Mouse (Mus musculus) embryonic stem cell, embryonic (primary cell): Measurements from ENCODE around the gene Zwilch.

ENCODE experiments used
- CTCF ChIA-PET, 4 experiments: fragments of 300-600 bp in 2 of 4; fragments of 350-600 bp in 2 of 4; sonication (Branson Sonifier 250); formaldehyde crosslinking; loops; one replicate each; lab custom pipeline; 2022; ENCODE audit warnings: inconsistent platforms in 2 of 4; lab: Charles Lee
- POLR2A ChIA-PET, 4 experiments: fragments of 300-600 bp in 2 of 4; fragments of 350-600 bp in 2 of 4; sonication (Branson Sonifier 250); formaldehyde crosslinking; loops; one replicate each; lab custom pipeline; 2022; ENCODE audit warnings: antibody characterized with exemption in 4 of 4, inconsistent platforms in 1 of 4; lab: Charles Lee

Zwilch gene

DNA sequence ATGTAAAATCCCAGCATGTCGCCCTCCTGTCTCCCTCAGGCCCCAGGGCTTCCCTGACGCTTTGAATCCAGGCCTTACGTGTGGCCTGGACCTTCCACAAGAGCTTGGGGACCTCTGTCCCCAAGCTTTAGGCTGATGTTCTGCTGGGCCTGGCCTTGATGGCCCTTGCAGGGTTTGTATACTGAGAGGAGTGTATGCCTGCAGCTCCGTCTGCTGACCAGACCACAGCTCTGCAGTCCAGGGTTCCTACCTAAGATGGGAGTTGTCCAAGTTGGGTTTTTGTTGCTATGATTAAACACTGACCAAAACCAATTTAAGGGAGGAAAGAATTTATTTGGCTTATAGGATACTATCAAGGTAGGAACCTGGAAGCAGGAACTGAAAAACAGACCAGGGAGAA is 74.6 kb downstream of the Zwilch start:
- POLR2A ChIA-PET = interaction anchor here in 2 of 4 experiments (0.8 to 1.4 kb wide), 4 partner anchors 11 to 189 kb away, joined by 3 to 5 read pairs (median 3); no protein-coding TSS in a partner anchor
- CTCF ChIA-PET = interaction anchor here (0.5 to 5.6 kb wide), 21 partner anchors 9 to 189 kb away, joined by 3 to 98 read pairs (median 5); partner anchors contain the start of gene Smad6 (in 1 of the 4)

DNA sequence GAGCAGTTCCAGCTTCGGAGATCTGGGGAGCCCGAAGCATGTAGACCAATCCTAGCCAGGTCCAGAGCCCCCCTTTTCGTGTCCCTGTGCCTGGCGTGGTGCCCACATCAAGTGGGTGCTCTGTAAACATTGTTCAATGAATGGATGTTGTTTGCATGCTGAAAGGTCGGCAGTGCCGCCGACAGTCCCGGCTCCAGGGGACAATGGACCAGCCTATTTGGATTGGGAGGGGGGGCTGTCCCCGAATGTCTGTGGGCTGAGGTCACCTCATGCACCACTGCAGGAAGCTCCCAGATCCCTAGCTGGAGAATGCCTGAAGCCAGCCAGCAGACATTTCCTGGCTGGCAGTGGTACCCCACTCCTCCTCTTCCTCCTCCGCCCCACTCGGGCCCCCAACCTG is 78.8 kb downstream of the Zwilch start:
- ChIA-PET CTCF (interaction anchor here in 2 of 4 experiments (0.8 to 2.9 kb wide), 7 partner anchors 9 to 185 kb away, joined by 3 to 8 read pairs (median 4); no protein-coding TSS in a partner anchor), POLR2A (interaction anchor here in 3 of 4 experiments (0.7 to 1.4 kb wide), 4 partner anchors 44 to 77 kb away, joined by 3 to 5 read pairs (median 4); partner anchors contain the start of gene Smad6 (in 1 of the 3))

DNA sequence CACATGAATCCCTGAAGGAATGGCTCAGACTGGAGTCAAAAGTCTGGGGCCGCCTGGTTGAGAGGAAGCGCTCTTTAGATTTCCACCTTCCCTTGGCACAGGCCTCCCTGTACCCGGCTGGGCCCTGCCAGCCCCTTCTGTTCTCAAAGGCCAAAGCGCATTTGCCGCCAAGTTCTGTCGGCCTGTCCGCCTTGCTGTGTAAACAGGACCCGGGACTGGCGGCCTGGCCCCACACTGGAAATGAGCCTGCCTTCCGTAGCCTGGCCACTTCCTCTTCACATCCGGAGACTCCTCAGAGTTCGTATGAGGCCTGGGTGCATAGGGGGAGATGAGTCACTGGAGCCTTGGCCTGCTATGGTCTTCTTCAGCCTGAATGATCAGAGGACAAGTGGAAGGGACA is 83.9 kb downstream of the Zwilch start:
- ChIA-PET POLR2A (interaction anchor here in 3 of 4 experiments (0.7 to 1.7 kb wide), 6 partner anchors 20 to 179 kb away, joined by 3 to 4 read pairs (median 3); no protein-coding TSS in a partner anchor), CTCF (interaction anchor here in 2 of 4 experiments (0.8 to 1.2 kb wide), 3 partner anchors 64 to 183 kb away, joined by 3 to 7 read pairs (median 3); no protein-coding TSS in a partner anchor)

DNA sequence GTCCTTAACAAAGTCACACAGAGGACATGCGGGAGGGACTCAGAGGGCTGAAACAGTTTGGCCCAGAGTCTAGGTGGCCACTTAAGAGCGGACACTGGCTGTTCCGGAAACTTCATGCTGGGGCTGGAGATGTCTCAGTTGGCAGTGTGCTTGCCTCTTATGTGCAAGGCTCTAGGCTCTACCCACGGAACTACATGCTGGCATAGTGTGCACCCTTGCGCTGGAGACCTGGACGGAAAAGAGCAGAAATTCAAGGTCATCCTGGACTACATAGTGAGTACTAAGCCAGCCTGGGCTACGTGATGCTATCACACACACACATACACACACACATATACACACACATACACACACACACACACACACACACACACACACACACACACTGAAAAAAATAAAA is 84.6 kb downstream of the Zwilch start:
- POLR2A ChIA-PET = interaction anchor here in 3 of 4 experiments (0.7 to 1.7 kb wide), 5 partner anchors 19 to 179 kb away, joined by 3 to 4 read pairs (median 3); no protein-coding TSS in a partner anchor
- CTCF ChIA-PET = interaction anchor here in 2 of 4 experiments (1.2 to 2.7 kb wide), 3 partner anchors 13 to 63 kb away, joined by 6 to 37 read pairs (median 7); no protein-coding TSS in a partner anchor

DNA sequence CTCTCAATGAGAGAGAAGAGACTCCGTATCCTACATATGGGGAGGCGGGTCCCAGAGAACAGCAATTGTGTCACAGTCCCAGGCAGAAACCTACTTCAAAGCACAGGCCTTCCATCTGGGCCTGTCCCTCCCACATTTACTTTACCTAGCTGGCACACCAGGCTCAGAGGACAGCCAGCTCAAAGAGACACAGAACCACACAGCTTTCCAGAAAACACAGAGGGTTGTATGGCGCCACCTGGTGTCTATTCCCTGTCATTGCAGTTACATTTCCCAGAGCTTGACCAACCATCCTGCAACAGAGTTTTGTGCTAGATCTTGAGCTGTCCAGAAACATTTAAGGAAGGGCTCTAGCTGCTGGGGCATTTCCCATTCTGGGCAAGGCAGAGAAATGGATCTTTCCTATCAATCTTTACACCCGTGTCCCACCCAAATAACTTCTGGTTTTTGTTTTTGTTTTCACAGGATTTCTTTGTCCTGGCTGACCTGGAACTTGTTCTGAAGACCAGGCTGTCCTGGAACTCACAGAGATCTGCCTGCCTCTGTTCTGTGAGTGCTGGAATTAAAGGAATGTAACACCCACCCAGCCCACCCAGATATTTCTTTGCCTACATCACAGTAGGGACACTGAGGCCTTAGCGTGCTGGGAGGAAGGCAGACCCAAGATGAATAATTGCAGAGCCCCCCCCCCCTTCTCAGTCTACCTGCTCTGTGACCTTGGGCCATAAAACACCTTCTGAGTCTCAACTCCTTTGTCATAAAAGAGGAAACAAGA is 85.3 kb downstream of the Zwilch start:
- POLR2A ChIA-PET = interaction anchor here (0.6 to 2.7 kb wide), 50 partner anchors 9 to 194 kb away, joined by 3 to 27 read pairs (median 4); partner anchors contain the start of genes Smad6 (in 2 of the 4), Rpl4 (in 1 of the 4) and Tipin (in 1 of the 4)
- CTCF ChIA-PET = interaction anchor here (0.5 to 2.7 kb wide), 127 partner anchors 8 to 1077 kb away, joined by 3 to 92 read pairs (median 4); partner anchors contain the start of genes Smad6 (in 3 of the 4) and Tipin (in 1 of the 4)
